Mouse (Mus musculus) kidney, adult 2 months (tissue): Measurements from ENCODE around the gene Ccdc22. TPM values are rescaled to one million over a fixed set of nuclear protein-coding genes. Genes with fewer than 3 reads are reported as not detected.
A peak's percentile ranks its signal among the peaks of the same experiment; 100 is the strongest.

Experiments
- DNase-seq: peaks from one replicate; pipeline ENCODE4 v3.0.0; 2021
- H3K27ac ChIP-seq: fragments of 200-500 bp; 2 replicates; pipeline ENCODE4 v1.5.1; 2012; ENCODE audit warnings: low read depth, low read length, control low read depth, inconsistent platforms; ENCODE audit not compliant: insufficient read depth
- H3K27me3 ChIP-seq: fragments of 200-500 bp; replicated peaks from 2 replicates; pipeline ENCODE4 v1.6.1; 2012; ENCODE audit warnings: mild to moderate bottlenecking, moderate library complexity, low read length, inconsistent platforms; ENCODE audit not compliant: control insufficient read depth, insufficient read depth
- H3K36me3 ChIP-seq: fragments of 200-500 bp; 2 replicates; pipeline ENCODE4 v1.6.1; 2012; ENCODE audit warnings: mild to moderate bottlenecking, moderate library complexity, low read length, inconsistent platforms; ENCODE audit not compliant: control insufficient read depth, insufficient read depth
- H3K4me1 ChIP-seq: fragments of 200-500 bp; 2 replicates; pipeline ENCODE4 v1.6.1; 2011; ENCODE audit warnings: low read length; ENCODE audit not compliant: control insufficient read depth, insufficient read depth
- H3K4me3 ChIP-seq: fragments of 200-500 bp; 2 replicates; pipeline ENCODE4 v1.5.1; 2011; ENCODE audit warnings: mild to moderate bottlenecking, low read depth, low read length, control low read depth; ENCODE audit not compliant: insufficient read depth
- CTCF ChIP-seq: fragments of 200-500 bp; conservative IDR thresholded peaks from 2 replicates; pipeline ENCODE4 v1.5.1; 2011; ENCODE audit warnings: low read depth, mild to moderate bottlenecking, control low read depth, low read length, moderate library complexity, mixed read lengths; ENCODE audit not compliant: insufficient read depth, insufficient read length
- POLR2A ChIP-seq: fragments of 200-500 bp; IDR thresholded peaks from one replicate; pipeline ENCODE4 v1.6.1; 2011; ENCODE audit warnings: low read depth, low read length, control low read depth
- WGBS: fragments of 180-500 bp; shearing (Covaris S2); methylation state at CpG from one replicate; pipeline ENCODE4 v1.1.7; 2018; 5-methylcytosine and 5-hydroxymethylcytosine counted together
- polyA plus RNA-seq: library from polyadenylated mRNA; depleted of rRNA; stranded (reverse); fragments of >200 nt; gene quantifications from 2 replicates; pipeline ENCODE4 v1.2.3, GENCODE M21; 2012

Gene Ccdc22
- polyA plus RNA-seq, 1 experiment: 25.3 TPM

DNA sequence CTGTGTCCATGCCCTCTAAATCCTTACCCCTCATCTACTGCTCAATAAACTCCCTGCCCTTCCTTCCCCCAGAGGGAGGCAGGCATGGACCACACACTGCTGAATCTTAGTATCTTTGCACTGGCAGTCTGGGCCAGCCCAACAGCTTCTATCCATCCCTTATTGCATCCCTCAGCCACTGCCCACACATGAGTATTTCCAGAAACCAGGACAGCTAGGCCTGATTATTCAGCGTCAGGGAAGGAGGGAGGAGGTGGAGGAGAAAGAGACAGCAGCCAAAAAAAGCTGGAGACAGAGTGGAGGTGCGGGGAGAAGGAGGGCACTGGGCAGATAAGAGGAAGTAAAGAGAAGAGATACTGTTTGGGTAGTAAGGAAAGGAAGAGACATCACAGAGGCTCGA lies 29.8 kb upstream of the Ccdc22 start:
- no peaks in the 10 kb centered on the region for H3K27me3 ChIP-seq
- WGBS: 83% methylated on average over 3 of the region's 3 CpGs
- H3K4me3 ChIP-seq: no peak overlapping the region
- no peak overlapping the region for H3K27ac ChIP-seq
- DNase-seq: no peak
- H3K36me3 ChIP-seq: no peaks in the 10 kb centered on the region
- no peaks in the 10 kb centered on the region for H3K4me1 ChIP-seq
- TF ChIP-seq CTCF: no peak
- no peak for TF ChIP-seq POLR2A

DNA sequence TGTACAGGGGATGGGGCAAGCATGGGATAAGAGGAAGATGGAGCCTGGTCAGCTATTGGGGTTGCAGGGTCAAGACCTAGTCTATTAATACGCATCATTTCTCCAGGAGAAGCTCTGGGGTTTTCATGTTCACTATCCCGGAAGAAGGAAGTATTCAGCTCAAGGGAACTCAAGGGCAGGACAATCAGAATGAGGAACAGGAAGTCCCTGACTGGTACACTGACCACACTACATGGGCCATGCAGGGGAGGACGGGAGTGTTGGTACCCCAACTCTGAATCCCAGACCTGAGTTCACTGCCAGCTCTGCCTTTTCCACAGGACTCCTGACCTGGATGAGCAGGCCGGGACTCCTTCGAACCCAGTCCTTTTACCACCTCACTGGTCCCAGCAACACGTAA lies 27.2 kb upstream of the Ccdc22 start:
- H3K4me1 ChIP-seq: no peaks in the 10 kb centered on the region
- no peak overlapping the region for H3K27ac ChIP-seq
- DNase-seq: no peak
- no peaks in the 10 kb centered on the region for H3K27me3 ChIP-seq
- 89% methylated on average over 6 of the region's 6 CpGs for WGBS
- H3K4me3 ChIP-seq: no peak overlapping the region
- H3K36me3 ChIP-seq: no peaks in the 10 kb centered on the region
- TF ChIP-seq POLR2A (no peak), CTCF (no peak)

DNA sequence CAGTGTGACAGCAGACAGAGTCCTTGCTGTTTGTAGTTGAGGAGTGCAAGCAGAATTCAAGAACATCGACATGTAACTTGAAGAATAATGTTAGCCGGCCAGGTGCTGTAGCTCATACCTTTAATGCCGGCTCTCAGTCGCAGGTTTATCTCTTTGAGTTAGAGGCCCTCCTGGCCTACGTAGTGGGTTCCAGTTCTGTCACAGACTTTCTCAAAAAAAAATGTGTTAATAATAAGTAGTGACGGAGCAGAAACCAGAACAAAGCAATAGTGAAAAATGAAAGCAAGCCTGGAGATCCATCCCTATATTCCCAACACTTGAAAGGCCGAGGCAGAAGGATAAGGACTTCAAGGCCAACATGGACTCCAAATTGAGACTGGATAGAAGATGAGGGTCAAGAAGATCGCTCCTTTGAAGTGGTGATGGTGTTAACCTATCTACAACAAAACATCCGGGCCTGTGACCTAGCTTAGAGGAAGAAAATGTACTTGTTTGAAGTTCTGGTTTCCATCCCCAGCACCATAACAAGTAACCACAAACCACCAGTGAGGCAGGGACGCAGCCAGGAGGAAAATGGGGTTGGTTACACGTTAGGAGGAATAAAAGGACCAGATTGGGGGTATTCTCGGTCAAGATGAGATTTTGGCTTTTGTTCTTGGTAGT lies 12.7 kb upstream of the Ccdc22 start:
- Histone ChIP-seq H3K4me1 (no peaks in the 10 kb centered on the region), H3K27me3 (no peaks in the 10 kb centered on the region), H3K27ac (no peak overlapping the region), H3K4me3 (no peak overlapping the region), H3K36me3 (no peaks in the 10 kb centered on the region)
- DNase-seq: no peak
- TF ChIP-seq POLR2A: no peak
- TF ChIP-seq CTCF: no peak
- 85% methylated on average over 12 of the region's 12 CpGs for WGBS

DNA sequence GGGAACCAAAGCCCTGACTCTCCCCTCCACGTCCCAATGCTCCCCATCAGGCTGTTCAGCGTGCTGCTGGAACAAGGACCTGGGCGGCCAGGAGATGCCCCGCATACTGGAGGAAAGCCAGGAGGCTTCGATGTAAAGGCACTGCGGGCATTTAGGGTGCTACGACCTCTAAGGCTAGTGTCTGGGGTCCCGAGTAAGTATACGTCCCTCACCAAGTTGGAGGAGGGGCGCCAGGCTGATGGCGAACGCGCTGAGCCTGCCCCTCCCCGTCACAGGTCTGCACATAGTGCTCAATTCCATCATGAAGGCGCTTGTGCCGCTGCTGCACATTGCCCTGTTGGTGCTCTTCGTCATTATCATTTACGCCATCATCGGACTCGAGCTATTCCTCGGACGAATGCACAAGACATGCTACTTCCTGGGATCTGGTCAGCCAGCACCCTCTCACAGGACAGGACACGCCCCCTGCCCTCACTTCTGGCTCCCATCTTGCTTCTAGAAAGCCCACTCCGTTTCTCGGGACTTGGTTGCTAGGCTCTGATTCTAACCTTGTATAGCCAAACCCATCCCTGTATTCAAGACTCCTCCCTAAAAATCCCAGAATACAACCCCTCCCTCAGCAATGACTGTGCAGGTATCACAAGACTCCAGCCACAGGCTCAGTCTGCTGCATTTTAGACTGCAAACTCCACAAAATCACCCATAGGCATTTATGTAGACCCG lies 5.4 kb upstream of the Ccdc22 start:
- WGBS: 3% methylated on average over 26 of the region's 26 CpGs
- no peak for TF ChIP-seq POLR2A
- no peak for TF ChIP-seq CTCF
- peak overlapping the region; percentile 10 for H3K4me3 ChIP-seq

DNA sequence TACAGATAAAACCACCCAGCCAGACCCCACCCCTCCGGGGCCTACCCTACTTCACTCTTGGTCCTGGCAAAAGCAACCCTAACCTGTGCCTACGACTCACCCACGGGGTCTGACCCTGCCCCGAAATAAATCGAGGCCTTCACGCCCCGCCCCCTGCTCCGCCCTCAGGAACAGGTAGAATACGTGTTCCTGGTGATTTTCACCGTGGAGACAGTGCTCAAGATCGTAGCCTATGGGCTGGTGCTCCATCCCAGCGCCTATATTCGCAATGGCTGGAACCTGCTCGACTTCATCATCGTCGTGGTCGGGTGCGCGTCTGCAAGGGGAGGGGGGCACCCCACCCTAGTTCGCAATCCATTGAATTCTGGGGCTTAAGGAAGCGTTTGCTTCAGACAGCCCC lies 4.7 kb upstream of the Ccdc22 start:
- Histone ChIP-seq H3K4me3 (no peak overlapping the region), H3K27ac (no peak overlapping the region), H3K27me3 (no peaks in the 10 kb centered on the region), H3K36me3 (no peaks in the 10 kb centered on the region), H3K4me1 (no peaks in the 10 kb centered on the region)
- no peak for DNase-seq
- no peak for TF ChIP-seq POLR2A
- TF ChIP-seq CTCF: no peak
- WGBS: 5% methylated on average over 21 of the region's 21 CpGs

More for the DNA sequence above, 5.4 kb upstream of the Ccdc22 start:
- Histone ChIP-seq H3K27ac (no peak overlapping the region), H3K27me3 (no peaks in the 10 kb centered on the region), H3K36me3 (no peaks in the 10 kb centered on the region), H3K4me1 (no peaks in the 10 kb centered on the region)
- no peak for DNase-seq

DNA sequence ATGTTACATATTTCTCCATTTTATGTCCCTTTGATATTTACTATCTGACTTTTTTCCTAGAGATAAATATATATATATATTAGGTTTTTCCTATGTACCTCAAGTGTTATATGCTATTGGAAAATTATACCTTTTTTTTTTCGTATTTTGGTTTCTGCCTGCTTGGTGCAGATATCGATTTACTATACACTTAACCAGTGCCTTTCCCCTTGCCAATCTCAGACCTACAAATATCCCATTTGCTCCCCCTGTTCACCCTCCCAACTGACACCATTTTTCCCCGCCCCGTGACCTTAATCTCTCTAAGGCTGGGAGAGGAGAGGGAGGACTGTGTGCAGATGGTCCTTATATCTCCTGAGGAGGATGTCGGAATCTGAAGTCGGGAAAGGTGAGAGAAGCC lies 1.5 kb upstream of the Ccdc22 start, which contains the start of gene Cacna1f:
Cacna1f (plus strand) TSS at position 301 of the 400 bp plus-strand sequence.
- Histone ChIP-seq H3K4me1 (peaks cover 4% of the 10 kb centered on the region; the same call in 1 of the 2 replicates), H3K27me3 (no peaks in the 10 kb centered on the region), H3K36me3 (no peaks in the 10 kb centered on the region), H3K4me3 (no peak within 1 kb of the TSS), H3K27ac (no peak within 1 kb of the TSS)
- no peak for DNase-seq
- TF ChIP-seq CTCF: no peak
- no peak for TF ChIP-seq POLR2A
- WGBS: 73% methylated on average over 6 of the region's 6 CpGs

DNA sequence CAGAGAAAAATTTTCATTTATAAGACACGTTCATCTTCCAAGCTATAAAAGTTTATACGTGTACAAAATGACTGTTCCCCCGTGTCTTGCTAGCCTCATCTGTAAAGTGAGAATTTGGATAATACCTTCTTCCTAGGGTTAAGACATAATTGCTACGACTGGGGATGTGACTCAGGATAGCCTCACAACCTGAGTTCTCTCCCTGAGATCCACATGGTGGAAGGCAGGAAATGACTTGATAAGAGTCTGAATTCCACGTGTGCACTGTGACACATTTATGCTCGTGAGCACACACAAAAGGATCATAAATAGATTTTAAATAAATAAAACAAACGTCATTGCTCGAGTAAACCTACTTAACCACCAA lies 241 bp upstream of the Ccdc22 start:
- Histone ChIP-seq H3K27ac (no peak overlapping the region), H3K36me3 (no peaks in the 10 kb centered on the region), H3K4me3 (no peak overlapping the region), H3K4me1 (peaks cover 4% of the 10 kb centered on the region; the same call in 1 of the 2 replicates), H3K27me3 (no peaks in the 10 kb centered on the region)
- WGBS: 21% methylated on average over 8 of the region's 8 CpGs
- no peak for DNase-seq
- TF ChIP-seq CTCF (no peak), POLR2A (no peak)
